Mouse (Mus musculus): ENCODE data around the gene Krt80. TPM values are rescaled to one million over a fixed set of nuclear protein-coding genes. Genes with fewer than 3 reads are reported as not detected.

Gene Krt80
- polyA plus RNA-seq, 1 experiment from 2014 or later: 0.09 TPM

GRCm38 (mm10) chr15:101372131-101372977 lies 2.4 kb upstream of the Krt80 start:
- Histone ChIP-seq H3K9ac (replicated peaks) (no peak overlapping the region), H3K27me3 (0 out of 2 replicates have a peak, but pooled peaks cover under 1% of the 10 kb centered on the region), H3K4me1 (replicated peaks) (no peaks in the 10 kb centered on the region), H3K9me3 (no peaks in the 10 kb centered on the region), H3K36me3 (no peaks in the 10 kb centered on the region), H3K27ac (no peak overlapping the region), H3K4me2 (replicated peaks) (no peak overlapping the region), H3K4me3 (replicated peaks) (no peak overlapping the region)
- ATAC-seq: no peak
- 71% methylated on average over 7 of the region's 7 CpGs for WGBS

GRCm38 (mm10) chr15:101371141-101371985 lies 1.4 kb upstream of the Krt80 start:
- H3K36me3 ChIP-seq: no peaks in the 10 kb centered on the region
- H3K9me3 ChIP-seq: no peaks in the 10 kb centered on the region
- H3K9ac ChIP-seq (replicated peaks): no peak overlapping the region
- no peaks in the 10 kb centered on the region for H3K4me1 ChIP-seq (replicated peaks)
- no peak overlapping the region for H3K27ac ChIP-seq
- ATAC-seq: no peak
- 0 out of 2 replicates have a peak, but pooled peaks cover 4% of the 10 kb centered on the region for H3K27me3 ChIP-seq
- 73% methylated on average over 15 of the region's 15 CpGs for WGBS
- no peak overlapping the region for H3K4me2 ChIP-seq (replicated peaks)
- no peak overlapping the region for H3K4me3 ChIP-seq (replicated peaks)

GRCm38 (mm10) chr15:101369382-101370100 lies 421 bp downstream of the Krt80 start:
- Histone ChIP-seq H3K27ac (no peak overlapping the region), H3K4me2 (replicated peaks) (no peak overlapping the region), H3K36me3 (no peaks in the 10 kb centered on the region), H3K9ac (replicated peaks) (no peak overlapping the region), H3K4me3 (replicated peaks) (no peak overlapping the region), H3K4me1 (replicated peaks) (no peaks in the 10 kb centered on the region), H3K27me3 (0 out of 2 replicates have a peak, but pooled peaks cover 4% of the 10 kb centered on the region), H3K9me3 (no peaks in the 10 kb centered on the region)
- 37% methylated on average over 12 of the region's 12 CpGs for WGBS
- ATAC-seq: no peak

- Histone ChIP-seq H3K9ac (replicated peaks) (no peak overlapping the region), H3K4me1 (replicated peaks) (no peaks in the 10 kb centered on the region), H3K27ac (no peak overlapping the region), H3K9me3 (no peaks in the 10 kb centered on the region), H3K4me2 (replicated peaks) (no peak overlapping the region), H3K36me3 (no peaks in the 10 kb centered on the region), H3K4me3 (replicated peaks) (no peak overlapping the region), H3K27me3 (0 out of 2 replicates have a peak, but pooled peaks cover 4% of the 10 kb centered on the region)
- WGBS: 69% methylated on average over 11 of the region's 11 CpGs
- no peak for ATAC-seq
These were observed 1.2 kb downstream of the Krt80 start for GRCm38 (mm10) chr15:101368502-101369381.

- Histone ChIP-seq H3K27me3 (0 out of 2 replicates have a peak, but pooled peaks cover 4% of the 10 kb centered on the region), H3K4me2 (replicated peaks) (no peak overlapping the region), H3K9me3 (no peaks in the 10 kb centered on the region), H3K4me3 (replicated peaks) (no peak overlapping the region), H3K4me1 (replicated peaks) (no peaks in the 10 kb centered on the region), H3K36me3 (no peaks in the 10 kb centered on the region), H3K9ac (replicated peaks) (no peak overlapping the region), H3K27ac (no peak overlapping the region)
- 83% methylated on average over 6 of the region's 6 CpGs for WGBS
- no peak for ATAC-seq
These were observed 1.9 kb downstream of the Krt80 start for GRCm38 (mm10) chr15:101368015-101368414.

GRCm38 (mm10) chr15:101367497-101367896 lies 2.5 kb downstream of the Krt80 start:
- Histone ChIP-seq H3K27ac (no peak overlapping the region), H3K9ac (replicated peaks) (no peak overlapping the region), H3K36me3 (no peaks in the 10 kb centered on the region), H3K4me1 (replicated peaks) (no peaks in the 10 kb centered on the region), H3K9me3 (no peaks in the 10 kb centered on the region), H3K27me3 (0 out of 2 replicates have a peak, but pooled peaks cover 4% of the 10 kb centered on the region), H3K4me3 (replicated peaks) (no peak overlapping the region), H3K4me2 (replicated peaks) (no peak overlapping the region)
- 79% methylated on average over 8 of the region's 8 CpGs for WGBS
- no peak for ATAC-seq

- H3K4me3 ChIP-seq (replicated peaks): no peak overlapping the region
- no peak overlapping the region for H3K27ac ChIP-seq
- WGBS: 36% methylated on average over 2 of the region's 2 CpGs
- no peaks in the 10 kb centered on the region for H3K9me3 ChIP-seq
- H3K27me3 ChIP-seq: 0 out of 2 replicates have a peak, but pooled peaks cover 4% of the 10 kb centered on the region
- no peak overlapping the region for H3K9ac ChIP-seq (replicated peaks)
- H3K36me3 ChIP-seq: no peaks in the 10 kb centered on the region
- H3K4me2 ChIP-seq (replicated peaks): no peak overlapping the region
- no peaks in the 10 kb centered on the region for H3K4me1 ChIP-seq (replicated peaks)
- no peak for ATAC-seq
These were observed 3.0 kb downstream of the Krt80 start for GRCm38 (mm10) chr15:101366926-101367325.

GRCm38 (mm10) chr15:101366482-101366881 lies 3.5 kb downstream of the Krt80 start:
- Histone ChIP-seq H3K4me2 (replicated peaks) (no peak overlapping the region), H3K9ac (replicated peaks) (no peak overlapping the region), H3K27me3 (0 out of 2 replicates have a peak, but pooled peaks cover 4% of the 10 kb centered on the region), H3K36me3 (no peaks in the 10 kb centered on the region), H3K9me3 (no peaks in the 10 kb centered on the region), H3K27ac (no peak overlapping the region), H3K4me1 (replicated peaks) (no peaks in the 10 kb centered on the region), H3K4me3 (replicated peaks) (no peak overlapping the region)
- ATAC-seq: no peak
- WGBS: 27% methylated on average over 3 of the region's 3 CpGs

GRCm38 (mm10) chr15:101365721-101366120 lies 4.2 kb downstream of the Krt80 start:
- no peak for ATAC-seq
- H3K4me3 ChIP-seq (replicated peaks): no peak overlapping the region
- H3K4me2 ChIP-seq (replicated peaks): no peak overlapping the region
- H3K27me3 ChIP-seq: 0 out of 2 replicates have a peak, but pooled peaks cover 4% of the 10 kb centered on the region
- no peak overlapping the region for H3K9ac ChIP-seq (replicated peaks)
- no peaks in the 10 kb centered on the region for H3K9me3 ChIP-seq
- no peaks in the 10 kb centered on the region for H3K36me3 ChIP-seq
- H3K27ac ChIP-seq: no peak overlapping the region
- 78% methylated on average over 4 of the region's 4 CpGs for WGBS
- no peaks in the 10 kb centered on the region for H3K4me1 ChIP-seq (replicated peaks)

- Histone ChIP-seq H3K9ac (replicated peaks) (no peak overlapping the region), H3K4me3 (replicated peaks) (no peak overlapping the region), H3K27me3 (0 out of 2 replicates have a peak, but pooled peaks cover 4% of the 10 kb centered on the region), H3K36me3 (no peaks in the 10 kb centered on the region), H3K4me1 (replicated peaks) (no peaks in the 10 kb centered on the region), H3K27ac (no peak overlapping the region), H3K4me2 (replicated peaks) (no peak overlapping the region), H3K9me3 (no peaks in the 10 kb centered on the region)
- ATAC-seq: no peak
- WGBS: 75% methylated on average over 7 of the region's 7 CpGs
These were observed 4.9 kb downstream of the Krt80 start for GRCm38 (mm10) chr15:101364891-101365671.

Data from midbrain, embryonic 13.5 days (tissue).